Mouse (Mus musculus) liver, embryonic 14.5 days (tissue): ENCODE measurements around the gene Gsc. TPM values are rescaled to one million over a fixed set of nuclear protein-coding genes. Genes with fewer than 3 reads are reported as not detected.

Experiments used
- ATAC-seq: fragments of 200-750 bp; cut with Nextera tagmentation; 2 replicates; pipeline ENCODE4 v1.8.0; 2017; ENCODE audit warnings: moderate number of reproducible peaks, mild to moderate bottlenecking, moderate library complexity; ENCODE audit not compliant: insufficient read depth
- DNase-seq, 3 experiments: peaks; one replicate each; pipeline ENCODE4 v3.0.0-alpha.2; 2012 to 2013; ENCODE audit warnings: low read depth in 3 of 3, low spot score in 3 of 3
- H3K27ac ChIP-seq: fragments of 300-500 bp; sonication (generic); 2 replicates; pipeline ENCODE4 v1.5.1; 2014; ENCODE audit warnings: moderate library complexity, mild to moderate bottlenecking, control low read depth, inconsistent platforms
- H3K27me3 ChIP-seq: fragments of 300-500 bp; sonication (generic); 2 replicates; pipeline ENCODE4 v1.6.1; 2014; ENCODE audit warnings: mild to moderate bottlenecking, low read length, moderate library complexity; ENCODE audit not compliant: control insufficient read depth, insufficient read depth
- H3K36me3 ChIP-seq: fragments of 300-500 bp; sonication (generic); replicated peaks from 2 replicates; pipeline ENCODE4 v1.6.1; 2014; ENCODE audit warnings: low read depth; ENCODE audit not compliant: control insufficient read depth, insufficient read depth
- H3K4me1 ChIP-seq, 2 experiments: fragments of 200-500 bp in 1 of 2; fragments of 300-500 bp in 1 of 2; sonication (generic) in 1 of 2; replicated peaks; 2 replicates each; pipeline ENCODE4 v1.6.1; 2012 to 2014; ENCODE audit warnings: antibody characterized with exemption in 1 of 2, inconsistent platforms in 1 of 2, low read length in 1 of 2; ENCODE audit not compliant: control insufficient read depth in 2 of 2, insufficient read depth in 2 of 2
- H3K4me2 ChIP-seq: fragments of 300-500 bp; sonication (generic); 2 replicates; pipeline ENCODE4 v1.6.1; 2014; ENCODE audit warnings: low read depth, mild to moderate bottlenecking, control low read depth, moderate library complexity
- H3K4me3 ChIP-seq, 2 experiments: fragments of 200-500 bp in 1 of 2; fragments of 300-500 bp in 1 of 2; sonication (generic) in 1 of 2; 2 replicates each; pipeline ENCODE4 v1.5.1; 2012 to 2014; ENCODE audit warnings: low read depth in 2 of 2, low read length in 2 of 2, mild to moderate bottlenecking in 2 of 2, control low read depth in 1 of 2, inconsistent platforms in 1 of 2, moderate library complexity in 1 of 2; ENCODE audit not compliant: insufficient read depth in 1 of 2
- H3K9ac ChIP-seq: fragments of 300-500 bp; sonication (generic); replicated peaks from 2 replicates; pipeline ENCODE4 v1.6.1; 2014; ENCODE audit warnings: mild to moderate bottlenecking, control low read depth, moderate library complexity
- H3K9me3 ChIP-seq: fragments of 300-500 bp; sonication (generic); 2 replicates; pipeline ENCODE4 v1.6.1; 2016; ENCODE audit warnings: low read length, mixed read lengths; ENCODE audit not compliant: control insufficient read depth
- CTCF ChIP-seq: IDR thresholded peaks from 2 replicates; pipeline ENCODE4 v1.5.1; 2016; ENCODE audit warnings: antibody characterized with exemption, low read depth, control low read depth
- EP300 ChIP-seq: IDR thresholded peaks from 2 replicates; pipeline ENCODE4 v1.6.1; 2016; ENCODE audit warnings: antibody characterized with exemption, low read depth
- WGBS: fragments of 180-500 bp; shearing (Covaris S2); extraction: QIAGEN DNeasy Blood & Tissue Kit; methylation state at CpG from one replicate; pipeline ENCODE4 v1.1.7; 2014; ENCODE audit not compliant: insufficient replicate concordance; 5-methylcytosine and 5-hydroxymethylcytosine counted together
- polyA plus RNA-seq, 2 experiments: library from polyadenylated mRNA; depleted of rRNA in 1 of 2; stranded (reverse) in 1 of 2; unstranded in 1 of 2; fragments of >200 nt; fragmentation: Nextera tagmentation in 1 of 2; extraction: Ambion mirVana in 1 of 2; gene quantifications; 2 replicates each; pipeline versions ENCODE4 v1.2.1 to v1.2.3; 2012 to 2014

Gsc gene
- polyA plus RNA-seq, 2 experiments = 0.02 TPM; not detected in 1

DNA sequence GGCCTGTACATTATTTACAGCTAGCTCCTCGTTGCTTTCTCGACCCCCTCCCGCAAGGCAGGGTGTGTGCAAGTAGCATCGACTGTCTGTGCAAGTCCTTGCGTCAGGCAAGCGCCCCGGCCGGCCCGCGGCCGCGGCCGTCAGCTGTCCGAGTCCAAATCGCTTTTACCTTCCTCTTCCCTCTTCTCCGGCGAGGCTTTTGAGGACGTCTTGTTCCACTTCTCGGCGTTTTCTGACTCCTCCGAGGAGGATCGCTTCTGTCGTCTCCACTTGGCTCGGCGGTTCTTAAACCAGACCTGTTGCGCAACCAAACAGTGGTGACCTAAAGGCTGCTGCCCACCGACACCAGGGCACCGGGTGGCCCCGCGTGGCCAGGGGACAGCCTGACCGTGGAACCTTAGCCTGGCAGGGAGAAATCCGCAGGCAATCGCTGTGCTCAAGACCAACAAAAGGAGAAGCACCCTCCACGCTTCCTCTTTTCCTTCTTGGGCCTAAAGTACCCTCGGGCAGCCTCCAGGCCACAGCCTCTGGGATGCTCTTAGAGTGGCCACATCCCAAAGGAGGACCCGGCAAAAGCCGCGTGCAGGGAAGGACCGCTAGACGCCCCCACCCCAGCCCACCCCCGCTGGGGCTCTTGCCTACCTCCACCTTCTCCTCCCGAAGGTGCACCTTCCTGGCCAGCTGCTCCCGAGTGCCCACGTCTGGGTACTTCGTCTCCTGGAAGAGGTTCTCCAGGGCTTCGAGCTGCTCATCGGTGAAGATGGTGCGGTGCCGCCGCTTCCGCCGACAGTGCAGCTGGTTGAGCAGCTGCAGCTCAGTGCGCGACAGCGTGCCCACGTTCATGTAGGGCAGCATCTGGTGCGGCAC, 1.5 kb downstream of the Gsc start:
- Histone ChIP-seq H3K4me3 (no peak overlapping the region), H3K9ac (no peak overlapping the region), H3K4me2 (no peak overlapping the region), H3K9me3 (no peaks in the 10 kb centered on the region), H3K36me3 (no peaks in the 10 kb centered on the region), H3K27ac (no peak overlapping the region), H3K4me1 (no peaks in the 10 kb centered on the region), H3K27me3 (peaks cover 74% of the 10 kb centered on the region)
- no peak for TF ChIP-seq CTCF
- no peak for TF ChIP-seq EP300
- WGBS = 2% methylated on average over 57 of the region's 57 CpGs
- ATAC-seq (no peak), DNase-seq (no peak)

GRCm38 (mm10) chr12:104470646-104471045, 2.5 kb downstream of the Gsc start:
- no peak overlapping the region for H3K4me2 ChIP-seq
- DNase-seq (no peak), ATAC-seq (no peak)
- TF ChIP-seq EP300 (no peak), CTCF (no peak)
- H3K9ac ChIP-seq = no peak overlapping the region
- 8% methylated on average over 6 of the region's 6 CpGs for WGBS
- H3K9me3 ChIP-seq = no peaks in the 10 kb centered on the region
- no peaks in the 10 kb centered on the region for H3K4me1 ChIP-seq
- no peak overlapping the region for H3K4me3 ChIP-seq
- no peak overlapping the region for H3K27ac ChIP-seq
- H3K36me3 ChIP-seq = no peaks in the 10 kb centered on the region
- H3K27me3 ChIP-seq = peaks cover 66% of the 10 kb centered on the region

DNA sequence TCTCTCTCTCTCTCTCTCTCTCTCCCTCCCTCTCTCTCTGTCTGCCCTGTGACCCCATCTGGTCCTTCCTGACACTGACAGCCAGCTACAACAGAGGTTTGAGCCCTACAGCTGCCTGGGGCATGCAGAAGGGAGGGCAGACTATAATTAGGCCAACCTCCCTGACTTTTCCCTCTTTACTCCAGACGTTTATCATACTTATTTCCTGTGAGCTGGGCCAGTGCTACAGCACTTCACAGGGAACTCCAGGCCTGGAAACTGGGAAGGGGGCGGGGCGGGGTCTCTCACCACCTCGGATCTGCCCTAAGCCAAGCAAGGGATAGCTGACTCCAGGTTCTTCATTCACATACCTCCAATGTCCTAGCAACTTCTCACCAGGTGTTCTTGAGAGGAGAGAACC, 4.3 kb downstream of the Gsc start:
- H3K4me1 ChIP-seq = no peaks in the 10 kb centered on the region
- H3K36me3 ChIP-seq = no peaks in the 10 kb centered on the region
- H3K9me3 ChIP-seq = no peaks in the 10 kb centered on the region
- DNase-seq (no peak), ATAC-seq (no peak)
- H3K4me2 ChIP-seq = no peak overlapping the region
- H3K27me3 ChIP-seq = peaks cover 47% of the 10 kb centered on the region
- TF ChIP-seq CTCF (no peak), EP300 (no peak)
- H3K27ac ChIP-seq = no peak overlapping the region
- H3K4me3 ChIP-seq = no peak overlapping the region
- no peak overlapping the region for H3K9ac ChIP-seq
- 5% methylated on average over 4 of the region's 4 CpGs for WGBS

- H3K27me3 ChIP-seq = peaks cover 33% of the 10 kb centered on the region
- no peak for DNase-seq
Observed at GRCm38 (mm10) chr12:104467372-104467771, 5.8 kb downstream of the Gsc start.

DNA sequence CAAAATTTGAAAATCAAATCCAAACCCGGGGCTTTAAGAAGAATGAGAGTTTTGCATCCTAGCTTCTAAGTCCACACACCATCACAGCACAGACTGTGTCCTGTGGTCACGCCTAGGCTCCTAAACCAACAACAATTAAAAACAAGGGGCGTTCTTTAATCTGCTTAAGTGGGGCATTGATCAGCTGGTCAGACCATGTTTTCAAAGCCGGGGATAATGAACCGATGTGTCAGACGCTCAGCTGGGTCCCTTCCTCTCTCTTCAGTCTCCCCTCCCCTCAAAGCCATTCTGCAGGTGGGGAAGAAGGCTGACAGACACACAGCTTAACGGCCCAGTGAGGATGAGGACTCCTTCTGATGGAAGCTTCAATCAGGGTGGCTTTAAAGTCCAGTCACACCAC, 6.2 kb downstream of the Gsc start:
- H3K27me3 ChIP-seq = peaks cover 28% of the 10 kb centered on the region
- 24% methylated on average over 7 of the region's 7 CpGs for WGBS
- no peak for TF ChIP-seq EP300
- TF ChIP-seq CTCF = no peak

More at GRCm38 (mm10) chr12:104467372-104467771, 5.8 kb downstream of the Gsc start:
- no peaks in the 10 kb centered on the region for H3K36me3 ChIP-seq
- H3K9me3 ChIP-seq = no peaks in the 10 kb centered on the region
- H3K4me3 ChIP-seq = no peak overlapping the region
- H3K9ac ChIP-seq = no peak overlapping the region
- no peak overlapping the region for H3K4me2 ChIP-seq
- TF ChIP-seq CTCF (no peak), EP300 (no peak)
- H3K27ac ChIP-seq = no peak overlapping the region
- no peaks in the 10 kb centered on the region for H3K4me1 ChIP-seq
- no peak for ATAC-seq
- WGBS = 23% methylated on average over 6 of the region's 6 CpGs

More for the DNA sequence above, 6.2 kb downstream of the Gsc start:
- Histone ChIP-seq H3K4me1 (no peaks in the 10 kb centered on the region), H3K9ac (no peak overlapping the region), H3K27ac (no peak overlapping the region), H3K4me2 (no peak overlapping the region), H3K9me3 (no peaks in the 10 kb centered on the region), H3K36me3 (no peaks in the 10 kb centered on the region), H3K4me3 (no peak overlapping the region)
- DNase-seq = no peak
- no peak for ATAC-seq
